Mouse (Mus musculus): ENCODE data around the gene Gpa33.

Gpa33 gene

DNA sequence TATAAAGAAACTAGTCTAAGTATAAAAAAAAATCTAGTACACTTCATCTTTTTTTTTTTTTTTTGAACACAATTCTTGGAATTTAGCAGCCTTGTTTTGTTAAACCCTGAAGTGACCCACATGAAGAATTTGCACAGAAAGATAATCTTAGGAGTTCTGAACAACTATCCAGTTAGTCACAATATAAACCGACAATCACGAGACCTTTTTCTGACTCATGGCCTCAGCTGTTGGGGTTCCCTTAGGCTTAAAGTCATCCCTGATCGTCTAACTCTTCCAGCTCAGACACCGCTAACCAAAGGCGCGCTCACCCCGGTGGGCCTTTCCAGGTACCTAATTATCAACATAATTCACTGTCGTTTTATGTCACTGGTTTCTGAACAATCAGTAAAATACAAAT, 6.3 kb upstream of the Gpa33 start:
- no peak for TF ChIP-seq GATA4 (IDR thresholded peaks at IDR 0.05; ENCODE audit: insufficient replicate concordance, low read length)

DNA sequence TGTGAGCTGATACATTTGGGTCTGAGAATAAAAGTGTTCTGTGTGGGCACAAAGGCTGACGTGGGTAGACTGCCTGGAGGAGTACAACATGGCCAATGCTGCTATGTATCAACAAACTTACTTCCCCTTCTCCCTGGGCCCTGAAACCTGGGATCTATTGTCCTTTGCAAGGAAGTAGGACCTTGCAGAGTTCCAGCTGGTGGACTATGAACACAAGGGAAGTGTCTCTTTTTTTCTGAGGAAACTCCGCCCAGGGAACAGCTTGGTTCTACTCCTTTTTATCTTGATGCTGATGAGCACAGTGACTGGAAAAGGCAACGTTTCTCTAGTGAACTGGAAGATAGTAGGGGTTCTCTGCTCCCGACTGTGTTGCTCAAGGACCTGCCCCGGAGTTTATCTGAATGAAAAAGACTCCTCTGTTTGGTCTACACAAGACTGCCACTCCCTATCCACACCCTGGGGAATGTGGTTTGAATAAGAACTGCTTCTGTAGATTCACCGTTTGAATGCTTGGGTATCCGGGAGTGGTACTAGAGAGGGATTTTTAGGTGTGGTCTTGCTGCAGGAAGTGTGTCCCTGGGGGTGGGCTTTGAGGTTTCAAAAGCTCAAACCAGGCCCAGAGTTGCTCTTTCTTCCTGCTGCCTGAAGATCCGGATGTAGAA, 5.0 kb upstream of the Gpa33 start:
- no peak for TF ChIP-seq GATA4 (IDR thresholded peaks at IDR 0.05; ENCODE audit: insufficient replicate concordance, low read length)

DNA sequence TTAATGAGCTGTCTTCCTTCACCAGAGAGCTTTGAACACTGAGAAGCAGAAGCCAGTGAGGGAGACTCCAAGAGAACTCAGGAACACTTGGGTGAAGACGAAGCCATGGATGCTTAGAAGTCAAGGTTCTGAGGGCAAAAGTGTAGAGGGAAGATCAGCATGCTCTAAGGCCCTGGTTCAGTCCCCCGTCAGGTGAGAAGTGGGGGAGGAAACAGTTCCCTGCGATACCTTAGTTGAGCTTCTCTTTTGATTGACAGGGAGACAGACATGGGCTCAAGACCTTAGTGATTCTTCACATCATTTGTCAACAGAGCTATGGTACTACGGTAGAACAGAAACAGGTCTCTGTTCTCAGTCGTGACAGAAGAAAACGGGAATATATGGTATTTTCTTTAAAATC, 3.7 kb upstream of the Gpa33 start:
- TF ChIP-seq GATA4 (IDR thresholded peaks at IDR 0.05; ENCODE audit: insufficient replicate concordance, low read length), result no peak

DNA sequence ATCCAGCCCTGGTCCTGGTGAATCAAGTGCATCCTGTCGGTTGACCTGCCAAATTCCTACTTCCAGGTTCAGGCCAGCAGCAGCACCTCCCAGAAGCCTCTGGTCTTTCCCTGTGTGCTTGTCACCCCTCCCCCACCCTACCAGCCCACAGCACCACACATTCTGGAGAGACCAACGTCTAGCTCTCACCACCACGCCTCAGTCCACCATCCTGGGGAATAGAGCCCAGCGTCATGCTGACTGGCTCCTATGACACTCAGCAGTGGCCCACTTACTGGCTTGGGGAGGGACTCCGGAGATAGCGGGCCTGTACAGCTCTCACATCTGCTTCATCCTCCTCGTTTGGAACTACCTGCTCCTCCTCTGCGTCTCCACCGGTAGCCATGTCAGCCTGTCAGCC, 3.2 kb upstream of the Gpa33 start:
- no peak for TF ChIP-seq GATA4 (IDR thresholded peaks at IDR 0.05; ENCODE audit: insufficient replicate concordance, low read length)

DNA sequence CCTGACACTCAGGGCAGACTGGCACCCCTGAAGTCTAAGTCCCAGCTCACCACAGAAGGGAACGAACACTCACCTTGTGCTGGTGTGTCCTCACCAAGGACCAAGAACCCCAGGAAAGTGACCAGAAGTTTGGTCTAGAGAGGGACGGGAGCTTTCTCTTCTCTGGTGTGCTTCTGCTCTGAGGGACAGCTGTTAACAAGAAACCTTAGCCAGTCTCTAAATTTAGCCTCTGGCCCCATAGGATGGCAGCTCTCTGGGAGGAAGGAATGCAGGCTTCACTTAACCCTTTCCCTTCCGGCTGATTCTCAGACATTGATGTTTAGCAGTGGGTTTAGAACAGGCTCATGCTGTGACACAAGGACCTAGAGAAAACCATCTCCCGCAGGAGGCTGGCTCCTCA, 2.3 kb upstream of the Gpa33 start, which contains the start of gene Dusp27:
Gene Dusp27 (minus strand): TSS at position 204 of the 400 bp plus-strand sequence.
- no peak for TF ChIP-seq GATA4 (IDR thresholded peaks at IDR 0.05; ENCODE audit: insufficient replicate concordance, low read length)

DNA sequence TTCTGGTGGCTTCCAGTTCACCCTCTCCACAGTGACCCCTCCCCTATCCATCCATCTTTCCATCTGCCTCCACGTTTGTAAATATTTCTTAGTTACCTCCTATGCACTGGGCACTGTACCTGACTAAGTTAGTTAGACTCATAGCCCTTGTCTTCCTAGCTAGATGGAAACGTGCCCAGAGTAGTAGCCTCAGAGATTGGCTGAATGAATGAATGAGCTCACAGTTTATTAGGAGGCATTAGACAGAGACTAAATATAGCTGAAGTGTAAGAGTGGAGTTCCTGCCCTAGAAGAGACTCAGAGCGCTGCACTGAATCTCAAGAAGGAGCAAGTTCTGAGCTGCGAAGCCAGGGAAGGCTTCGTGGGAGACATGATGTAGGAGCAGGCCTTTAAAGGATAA, 1.5 kb upstream of the Gpa33 start:
- no peak for TF ChIP-seq GATA4 (IDR thresholded peaks at IDR 0.05; ENCODE audit: insufficient replicate concordance, low read length)

DNA sequence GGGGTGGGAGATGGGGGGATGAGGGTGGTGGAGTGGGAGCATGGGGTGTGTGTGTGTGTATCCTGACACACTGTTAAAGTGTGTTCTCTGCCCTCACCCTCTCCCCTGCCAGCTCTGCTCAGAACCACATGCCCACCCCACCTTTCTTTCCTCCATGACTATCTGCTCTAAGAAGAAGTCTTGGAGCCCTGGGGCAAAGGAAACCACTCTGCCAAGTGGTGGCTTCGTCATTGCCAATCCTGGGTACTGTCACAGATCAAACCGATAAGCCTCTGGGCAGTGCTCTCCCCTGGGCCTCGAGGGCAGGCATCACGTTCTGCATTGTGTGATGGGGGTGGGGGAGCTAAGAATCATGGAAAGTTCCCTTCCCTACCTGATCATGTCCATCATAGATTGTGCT, 2.3 kb downstream of the Gpa33 start:
- no peak for TF ChIP-seq GATA4 (IDR thresholded peaks at IDR 0.05; ENCODE audit: insufficient replicate concordance, low read length)

DNA sequence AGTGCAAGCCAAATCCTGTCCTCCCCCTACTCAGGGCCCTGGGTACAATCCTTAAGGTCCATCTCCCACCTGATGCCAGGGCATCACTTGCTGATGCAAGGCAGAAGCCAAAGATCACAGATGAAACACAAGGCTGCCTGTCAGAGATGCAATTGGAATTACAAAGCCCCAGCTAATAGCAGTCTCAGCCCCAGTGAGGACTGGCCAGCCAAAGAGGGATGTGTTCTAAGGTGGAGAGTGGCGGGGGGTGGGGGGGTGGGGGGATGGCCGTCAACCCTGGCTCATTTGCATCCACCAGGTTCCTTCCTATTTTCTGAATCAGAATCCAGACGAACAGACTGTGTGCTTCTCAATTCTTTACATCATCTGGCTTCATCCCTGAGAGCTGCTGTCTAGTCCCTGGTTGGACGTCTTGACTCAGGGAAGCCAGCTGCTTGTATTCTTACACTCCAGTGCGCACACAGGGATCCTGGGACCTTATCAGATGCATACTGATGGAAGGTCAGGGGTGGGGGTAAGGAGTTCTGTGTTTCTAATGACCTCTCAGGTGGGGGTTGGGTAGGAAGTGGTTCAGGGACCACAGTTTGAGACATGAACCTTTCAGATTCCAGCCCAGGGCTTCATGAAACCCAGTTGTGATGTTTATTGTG, 5.2 kb downstream of the Gpa33 start:
- TF ChIP-seq GATA4 (IDR thresholded peaks at IDR 0.05; ENCODE audit: insufficient replicate concordance, low read length), result no peak

DNA sequence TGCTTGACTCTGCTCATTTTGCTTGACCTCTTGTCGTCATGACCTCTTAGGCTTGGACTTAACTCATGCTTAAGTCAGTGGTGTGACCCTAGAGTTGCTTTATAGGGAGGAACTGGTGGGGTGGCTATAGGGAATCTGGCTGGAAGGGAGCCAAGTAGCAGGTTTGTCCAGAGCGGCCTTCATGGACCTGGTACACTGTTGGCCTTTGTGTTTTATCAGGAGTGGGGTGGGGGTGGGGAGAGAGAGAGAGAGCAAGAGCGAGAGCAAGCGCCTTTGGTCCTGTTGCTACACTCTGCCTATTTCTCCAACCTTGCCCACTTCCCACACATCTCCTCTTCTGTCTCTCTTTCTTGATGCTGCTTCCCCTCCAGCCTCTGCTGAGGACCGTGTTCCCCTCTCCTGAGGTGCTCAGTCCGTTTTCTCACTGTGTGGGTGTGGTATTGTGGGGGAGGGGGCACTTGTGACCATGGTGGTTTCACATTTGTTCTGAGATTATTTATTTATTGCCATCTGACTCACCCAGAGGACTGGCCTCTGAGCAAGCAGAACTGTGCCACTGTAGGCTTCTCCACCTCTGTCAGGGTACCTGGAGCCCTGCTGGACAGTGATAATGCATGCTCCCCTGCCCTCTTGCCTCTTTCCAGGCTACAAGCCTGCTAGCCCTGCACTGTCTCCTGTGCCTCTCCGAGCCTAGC, 7.4 kb downstream of the Gpa33 start:
- no peak for TF ChIP-seq GATA4 (IDR thresholded peaks at IDR 0.05; ENCODE audit: insufficient replicate concordance, low read length)

DNA sequence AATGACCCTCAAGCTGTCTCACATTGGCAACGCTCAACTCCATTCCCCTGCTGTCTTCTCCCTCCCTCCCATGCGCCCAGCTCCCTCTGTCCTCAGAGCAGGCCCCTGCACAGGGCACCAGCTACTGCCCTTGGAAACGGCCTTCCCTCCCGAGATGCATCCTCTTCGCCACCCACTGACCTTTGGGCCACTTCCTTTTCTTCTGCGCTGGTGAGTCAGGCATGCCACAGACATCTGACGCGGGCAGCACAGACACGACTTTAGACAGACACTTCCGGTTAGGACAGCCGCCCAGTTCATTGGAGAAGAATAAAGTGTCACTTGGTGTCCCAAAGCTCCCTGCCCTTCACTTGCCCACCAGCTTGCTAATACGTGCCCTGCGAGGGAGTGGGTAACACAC, 8.1 kb downstream of the Gpa33 start:
- no peak for TF ChIP-seq GATA4 (IDR thresholded peaks at IDR 0.05; ENCODE audit: insufficient replicate concordance, low read length)

DNA sequence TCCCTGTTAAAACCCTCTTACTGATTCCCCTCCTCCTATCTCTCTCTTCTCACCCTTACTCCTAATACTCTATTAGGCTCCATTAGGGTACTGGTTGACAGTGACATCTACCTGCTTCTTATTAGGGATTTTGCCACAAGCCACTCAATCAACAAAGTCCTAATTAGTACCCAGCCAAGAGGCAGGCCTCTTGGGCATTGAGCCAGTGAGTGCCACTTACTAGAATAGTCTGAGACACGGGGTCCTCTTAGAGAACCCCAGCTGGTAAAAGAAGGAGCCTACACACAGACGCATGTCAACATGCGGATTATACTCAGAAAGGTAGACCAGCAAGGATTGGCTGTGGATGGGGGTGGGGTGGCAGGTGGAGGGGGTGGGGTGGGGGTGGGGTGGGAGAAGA, 9.1 kb downstream of the Gpa33 start:
- TF ChIP-seq GATA4 (IDR thresholded peaks at IDR 0.05; ENCODE audit: insufficient replicate concordance, low read length), result no peak

DNA sequence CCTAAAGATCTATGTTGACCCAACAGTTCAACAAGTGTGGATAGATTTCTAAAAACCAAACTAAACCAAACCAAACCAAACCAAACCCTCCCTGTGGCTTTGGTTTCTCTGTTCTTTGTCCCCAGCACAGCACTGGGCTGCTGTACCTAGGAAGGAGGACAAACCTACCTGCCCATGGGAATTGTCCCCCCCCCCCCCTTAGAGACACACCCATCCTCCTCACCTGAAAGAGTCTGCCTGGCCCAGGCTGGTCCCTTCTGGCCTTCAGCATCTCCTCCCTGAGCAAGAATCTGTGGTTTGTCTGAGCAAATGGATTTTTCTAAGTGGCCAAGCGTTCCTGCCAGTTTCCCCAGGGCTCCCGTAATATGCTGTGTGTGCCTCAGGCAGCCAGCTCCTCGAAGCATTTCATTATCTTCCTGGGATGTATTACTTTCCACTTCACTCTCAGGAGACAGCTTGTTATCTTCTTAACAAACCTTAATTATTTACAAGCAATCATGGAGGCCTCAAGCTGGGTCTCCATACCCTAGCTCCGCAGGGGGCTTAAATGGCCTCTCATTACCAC, 9.7 kb downstream of the Gpa33 start:
- TF ChIP-seq GATA4 (IDR thresholded peaks at IDR 0.05; ENCODE audit: insufficient replicate concordance, low read length), result no peak

DNA sequence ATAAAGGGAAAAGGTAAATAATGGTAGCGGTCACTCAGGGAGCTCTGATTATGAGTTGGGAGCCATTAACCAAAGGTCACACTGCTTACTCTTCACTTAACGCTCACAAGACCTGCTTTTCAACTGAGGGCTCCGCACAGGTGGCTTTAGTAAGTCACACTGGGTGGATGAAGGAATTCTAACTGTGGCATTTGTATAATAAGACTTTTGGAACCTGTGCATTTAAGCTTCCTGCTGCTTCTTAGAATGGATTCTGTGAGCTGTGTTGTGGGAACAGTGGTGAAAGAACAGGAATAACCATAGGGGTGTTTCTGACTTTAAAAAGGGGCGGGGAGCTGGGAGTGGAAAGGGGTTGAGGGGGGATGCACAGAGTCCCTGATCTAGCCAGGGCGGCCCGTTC, 12.3 kb downstream of the Gpa33 start:
- no peak for TF ChIP-seq GATA4 (IDR thresholded peaks at IDR 0.05; ENCODE audit: insufficient replicate concordance, low read length)

DNA sequence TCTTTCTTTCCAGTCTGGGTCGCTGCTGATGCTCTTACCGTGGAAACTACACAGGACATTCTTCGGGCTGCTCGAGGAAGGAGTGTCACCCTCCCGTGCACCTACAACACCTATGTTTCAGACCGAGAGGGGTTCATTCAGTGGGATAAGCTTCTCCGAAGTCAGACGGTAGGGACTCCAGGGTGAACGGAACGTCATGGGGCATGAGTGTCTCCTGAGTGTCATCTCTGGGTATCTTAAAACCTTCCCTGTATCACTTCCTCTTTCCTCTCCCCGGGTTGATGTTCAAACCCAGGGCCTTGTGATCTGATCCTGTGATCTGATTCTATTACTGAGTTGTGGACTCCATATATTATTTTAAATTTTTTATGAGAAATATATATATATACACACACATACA, 16.6 kb downstream of the Gpa33 start:
- TF ChIP-seq GATA4 (IDR thresholded peaks at IDR 0.05; ENCODE audit: insufficient replicate concordance, low read length), result no peak

DNA sequence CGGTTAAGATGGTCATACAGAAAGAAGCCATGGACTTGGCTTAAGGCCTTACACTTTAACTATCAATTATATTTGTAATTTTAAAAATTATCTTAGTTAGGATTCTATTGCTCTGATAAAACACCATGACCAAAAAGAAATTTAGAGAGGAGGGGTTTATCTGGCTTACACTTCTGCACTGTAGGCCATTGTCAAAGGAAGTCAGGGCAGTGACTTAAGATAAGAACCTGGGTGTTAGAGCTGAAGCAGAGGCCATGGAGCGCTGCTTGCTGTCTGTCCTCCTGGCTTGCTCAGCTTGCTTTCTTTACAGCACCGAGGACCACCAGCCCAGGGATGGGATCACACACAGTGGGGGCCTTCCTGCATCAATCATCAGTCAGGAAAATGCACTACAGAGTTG, 17.6 kb downstream of the Gpa33 start:
- TF ChIP-seq GATA4 (IDR thresholded peaks at IDR 0.05; ENCODE audit: insufficient replicate concordance, low read length), result no peak

DNA sequence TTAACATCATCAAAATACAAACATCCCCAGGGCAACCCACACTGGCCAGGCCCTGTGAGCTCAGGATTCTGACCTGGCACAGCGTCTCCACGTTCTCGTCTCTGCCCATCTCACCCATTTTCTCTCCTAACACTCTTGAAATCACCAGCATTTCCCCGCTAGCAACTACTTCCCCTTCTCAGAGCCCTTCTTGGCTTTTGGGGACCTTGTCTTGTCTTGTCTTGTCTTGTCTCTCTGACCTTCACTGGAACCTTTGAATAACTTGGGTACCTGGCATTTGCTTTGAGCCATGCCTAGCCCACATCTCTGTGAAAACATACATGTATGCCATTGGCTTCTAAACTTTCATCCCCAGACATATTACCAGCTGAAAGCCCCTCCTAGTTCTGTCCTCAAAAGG, 19.4 kb downstream of the Gpa33 start:
- TF ChIP-seq GATA4 (IDR thresholded peaks at IDR 0.05; ENCODE audit: insufficient replicate concordance, low read length), result no peak

Data from liver, adult (tissue).